Mouse (Mus musculus): Measurements from ENCODE around the gene Kansl1l.
"Not testable (repeated sequence)": the region's sequence is repeated elsewhere in the genome, so short reads cannot be mapped to it uniquely, and the experiment has no call there.

The Kansl1l gene

GRCm38 (mm10) chr1:66700149-66700692 lies 117.1 kb downstream of the Kansl1l start:
- DNase-seq (ENCODE audit: low spot score in 2 of 2) = no peak

- not testable (repeated sequence) for DNase-seq (ENCODE audit: low spot score in 2 of 2)
Measured at GRCm38 (mm10) chr1:66699630-66700029, 117.7 kb downstream of the Kansl1l start.

- DNase-seq (ENCODE audit: low spot score in 2 of 2) = no peak
Measured at GRCm38 (mm10) chr1:66695296-66695695, 122.1 kb downstream of the Kansl1l start.

- no peak for DNase-seq (ENCODE audit: low spot score in 2 of 2)
Measured at GRCm38 (mm10) chr1:66694266-66694665, 123.1 kb downstream of the Kansl1l start.

- no peak for DNase-seq (ENCODE audit: low spot score in 2 of 2)
Measured at GRCm38 (mm10) chr1:66692780-66693392, 124.5 kb downstream of the Kansl1l start.

GRCm38 (mm10) chr1:66692308-66692707 lies 125.1 kb downstream of the Kansl1l start:
- no peak for DNase-seq (ENCODE audit: low spot score in 2 of 2)

- DNase-seq (ENCODE audit: low spot score in 2 of 2) = no peak
Measured at GRCm38 (mm10) chr1:66691772-66692171, 125.6 kb downstream of the Kansl1l start.

GRCm38 (mm10) chr1:66682974-66683373 lies 134.4 kb downstream of the Kansl1l start:
- DNase-seq (ENCODE audit: low spot score in 2 of 2) = no peak

GRCm38 (mm10) chr1:66678662-66679061 lies 138.7 kb downstream of the Kansl1l start:
- DNase-seq (ENCODE audit: low spot score in 2 of 2) = no peak

- DNase-seq (ENCODE audit: low spot score in 2 of 2) = no peak
Measured at GRCm38 (mm10) chr1:66677928-66678327, 139.4 kb downstream of the Kansl1l start.

- DNase-seq (ENCODE audit: low spot score in 2 of 2) = no peak
Measured at GRCm38 (mm10) chr1:66672812-66673211, 144.6 kb downstream of the Kansl1l start.

GRCm38 (mm10) chr1:66671475-66671874 lies 145.9 kb downstream of the Kansl1l start:
- DNase-seq (ENCODE audit: low spot score in 2 of 2) = no peak
